Mouse (Mus musculus): ENCODE results near the gene Ptprm. TPM values are rescaled to one million over a fixed set of nuclear protein-coding genes. Genes with fewer than 3 reads are reported as not detected.

Gene Ptprm
- polyA plus RNA-seq, 2 experiments: 0.66 to 0.79 TPM

- H3K27ac ChIP-seq: no peak overlapping the region
- no peaks in the 10 kb centered on the region for H3K4me1 ChIP-seq (replicated peaks; ENCODE audit: control insufficient read depth in 2 of 2, insufficient read depth in 2 of 2, low read length in 1 of 2)
- ATAC-seq (ENCODE audit: insufficient read depth) (no peak), DNase-seq (ENCODE audit: low read depth in 3 of 3, low spot score in 3 of 3) (no peak)
- H3K4me2 ChIP-seq (ENCODE audit: low read depth): no peak overlapping the region
- H3K36me3 ChIP-seq (replicated peaks; ENCODE audit: control insufficient read depth, insufficient read depth, low read depth): no peaks in the 10 kb centered on the region
- TF ChIP-seq EP300 (IDR thresholded peaks at IDR 0.05; ENCODE audit: low read depth) (no peak), CTCF (IDR thresholded peaks at IDR 0.05; ENCODE audit: low read depth) (no peak)
- H3K4me3 ChIP-seq (ENCODE audit: insufficient read depth in 1 of 2, low read depth in 2 of 2, low read length in 2 of 2): no peak overlapping the region
- H3K9me3 ChIP-seq (ENCODE audit: control insufficient read depth, low read length): no peaks in the 10 kb centered on the region
- WGBS (ENCODE audit: insufficient replicate concordance): 49% methylated on average over 2 of the region's 2 CpGs
- H3K27me3 ChIP-seq (ENCODE audit: control insufficient read depth, insufficient read depth, low read length): no peaks in the 10 kb centered on the region
- no peak overlapping the region for H3K9ac ChIP-seq (replicated peaks)
These were observed 531.9 kb downstream of the Ptprm start for GRCm38 (mm10) chr17:66822347-66822746.

GRCm38 (mm10) chr17:66817380-66817779, 536.9 kb downstream of the Ptprm start:
- H3K9ac ChIP-seq (replicated peaks): no peak overlapping the region
- H3K27me3 ChIP-seq (ENCODE audit: control insufficient read depth, insufficient read depth, low read length): no peaks in the 10 kb centered on the region
- H3K9me3 ChIP-seq (ENCODE audit: control insufficient read depth, low read length): no peaks in the 10 kb centered on the region
- DNase-seq (ENCODE audit: low read depth in 3 of 3, low spot score in 3 of 3): no peak
- 65% methylated on average over 4 of the region's 4 CpGs for WGBS (ENCODE audit: insufficient replicate concordance)
- no peaks in the 10 kb centered on the region for H3K36me3 ChIP-seq (replicated peaks; ENCODE audit: control insufficient read depth, insufficient read depth, low read depth)
- no peak overlapping the region for H3K4me2 ChIP-seq (ENCODE audit: low read depth)
- H3K4me1 ChIP-seq (replicated peaks; ENCODE audit: control insufficient read depth in 2 of 2, insufficient read depth in 2 of 2, low read length in 1 of 2): no peaks in the 10 kb centered on the region
- TF ChIP-seq EP300 (IDR thresholded peaks at IDR 0.05; ENCODE audit: low read depth) (no peak), CTCF (IDR thresholded peaks at IDR 0.05; ENCODE audit: low read depth) (no peak)
- ATAC-seq (ENCODE audit: insufficient read depth): no peak
- no peak overlapping the region for H3K4me3 ChIP-seq (ENCODE audit: insufficient read depth in 1 of 2, low read depth in 2 of 2, low read length in 2 of 2)
- no peak overlapping the region for H3K27ac ChIP-seq

- ATAC-seq (ENCODE audit: insufficient read depth) (no peak), DNase-seq (ENCODE audit: low read depth in 3 of 3, low spot score in 3 of 3) (no peak)
- H3K27ac ChIP-seq: no peak overlapping the region
- WGBS (ENCODE audit: insufficient replicate concordance): 40% methylated on average over 2 of the region's 2 CpGs
- no peaks in the 10 kb centered on the region for H3K9me3 ChIP-seq (ENCODE audit: control insufficient read depth, low read length)
- no peak overlapping the region for H3K9ac ChIP-seq (replicated peaks)
- H3K36me3 ChIP-seq (replicated peaks; ENCODE audit: control insufficient read depth, insufficient read depth, low read depth): no peaks in the 10 kb centered on the region
- TF ChIP-seq CTCF (IDR thresholded peaks at IDR 0.05; ENCODE audit: low read depth) (no peak), EP300 (IDR thresholded peaks at IDR 0.05; ENCODE audit: low read depth) (no peak)
- H3K4me1 ChIP-seq (replicated peaks; ENCODE audit: control insufficient read depth in 2 of 2, insufficient read depth in 2 of 2, low read length in 1 of 2): no peaks in the 10 kb centered on the region
- H3K4me3 ChIP-seq (ENCODE audit: insufficient read depth in 1 of 2, low read depth in 2 of 2, low read length in 2 of 2): no peak overlapping the region
- no peak overlapping the region for H3K4me2 ChIP-seq (ENCODE audit: low read depth)
- H3K27me3 ChIP-seq (ENCODE audit: control insufficient read depth, insufficient read depth, low read length): no peaks in the 10 kb centered on the region
These were observed 538.3 kb downstream of the Ptprm start for GRCm38 (mm10) chr17:66815921-66816320.

GRCm38 (mm10) chr17:66813786-66814185, 540.5 kb downstream of the Ptprm start:
- no peaks in the 10 kb centered on the region for H3K9me3 ChIP-seq (ENCODE audit: control insufficient read depth, low read length)
- H3K9ac ChIP-seq (replicated peaks): no peak overlapping the region
- DNase-seq (ENCODE audit: low read depth in 3 of 3, low spot score in 3 of 3): no peak
- H3K27ac ChIP-seq: no peak overlapping the region
- no peaks in the 10 kb centered on the region for H3K36me3 ChIP-seq (replicated peaks; ENCODE audit: control insufficient read depth, insufficient read depth, low read depth)
- 66% methylated on average over 6 of the region's 6 CpGs for WGBS (ENCODE audit: insufficient replicate concordance)
- H3K4me3 ChIP-seq (ENCODE audit: insufficient read depth in 1 of 2, low read depth in 2 of 2, low read length in 2 of 2): no peak overlapping the region
- no peak for ATAC-seq (ENCODE audit: insufficient read depth)
- TF ChIP-seq EP300 (IDR thresholded peaks at IDR 0.05; ENCODE audit: low read depth): no peak
- no peak for TF ChIP-seq CTCF (IDR thresholded peaks at IDR 0.05; ENCODE audit: low read depth)
- no peaks in the 10 kb centered on the region for H3K27me3 ChIP-seq (ENCODE audit: control insufficient read depth, insufficient read depth, low read length)
- H3K4me1 ChIP-seq (replicated peaks; ENCODE audit: control insufficient read depth in 2 of 2, insufficient read depth in 2 of 2, low read length in 1 of 2): no peaks in the 10 kb centered on the region
- H3K4me2 ChIP-seq (ENCODE audit: low read depth): no peak overlapping the region

GRCm38 (mm10) chr17:66813346-66813745, 540.9 kb downstream of the Ptprm start:
- no peaks in the 10 kb centered on the region for H3K27me3 ChIP-seq (ENCODE audit: control insufficient read depth, insufficient read depth, low read length)
- no peak overlapping the region for H3K27ac ChIP-seq

More at GRCm38 (mm10) chr17:66813346-66813745, 540.9 kb downstream of the Ptprm start:
- H3K4me3 ChIP-seq (ENCODE audit: insufficient read depth in 1 of 2, low read depth in 2 of 2, low read length in 2 of 2): no peak overlapping the region
- TF ChIP-seq EP300 (IDR thresholded peaks at IDR 0.05; ENCODE audit: low read depth): no peak
- no peak for TF ChIP-seq CTCF (IDR thresholded peaks at IDR 0.05; ENCODE audit: low read depth)
- DNase-seq (ENCODE audit: low read depth in 3 of 3, low spot score in 3 of 3): no peak
- 78% methylated on average over 10 of the region's 10 CpGs for WGBS (ENCODE audit: insufficient replicate concordance)
- H3K36me3 ChIP-seq (replicated peaks; ENCODE audit: control insufficient read depth, insufficient read depth, low read depth): no peaks in the 10 kb centered on the region
- no peaks in the 10 kb centered on the region for H3K9me3 ChIP-seq (ENCODE audit: control insufficient read depth, low read length)
- H3K4me1 ChIP-seq (replicated peaks; ENCODE audit: control insufficient read depth in 2 of 2, insufficient read depth in 2 of 2, low read length in 1 of 2): no peaks in the 10 kb centered on the region
- no peak overlapping the region for H3K9ac ChIP-seq (replicated peaks)
- no peak overlapping the region for H3K4me2 ChIP-seq (ENCODE audit: low read depth)
- ATAC-seq (ENCODE audit: insufficient read depth): no peak

All from liver, embryonic 14.5 days (tissue).